Mouse (Mus musculus) cortical plate, adult 2 months (tissue): ENCODE results near the gene Hoxd11.

Source experiments
- CTCF ChIP-seq: fragments of 200-500 bp; IDR thresholded peaks from 2 replicates; pipeline ENCODE4 v1.5.1; 2011; ENCODE audit warnings: mild to moderate bottlenecking, control low read depth, low read length; ENCODE audit not compliant: insufficient read depth; ENCODE audit errors: extremely low read depth
- POLR2A ChIP-seq: fragments of 200-500 bp; IDR thresholded peaks from 2 replicates; pipeline ENCODE4 v1.6.1; 2011; ENCODE audit warnings: mild to moderate bottlenecking, low read length, control low read depth; ENCODE audit not compliant: insufficient read depth; ENCODE audit errors: extremely low read depth

- TF ChIP-seq CTCF (no peak), POLR2A (no peak)
Observed at GRCm38 (mm10) chr2:74679596-74679971, 227 bp downstream of the Hoxd11 start.
